Mouse (Mus musculus) embryonic facial prominence, embryonic 15.5 days (tissue): Measurements from ENCODE around the gene Uba5. TPM values are rescaled to one million over a fixed set of nuclear protein-coding genes. Genes with fewer than 3 reads are reported as not detected.

Experiments used
- ATAC-seq: fragments of 200-750 bp; cut with Nextera tagmentation; 2 replicates; pipeline ENCODE4 v1.8.0; 2017; ENCODE audit warnings: low read depth, moderate TSS enrichment; ENCODE audit not compliant: insufficient number of reproducible peaks, low FRiP score, low TSS enrichment
- H3K27ac ChIP-seq: fragments of 300-500 bp; sonication (generic); replicated peaks from 2 replicates; pipeline ENCODE4 v1.5.1; 2015; ENCODE audit warnings: mild to moderate bottlenecking, inconsistent platforms
- H3K27me3 ChIP-seq: fragments of 300-500 bp; sonication (generic); 2 replicates; pipeline ENCODE4 v1.6.1; 2015; ENCODE audit warnings: inconsistent platforms
- H3K36me3 ChIP-seq: fragments of 300-500 bp; sonication (generic); 2 replicates; pipeline ENCODE4 v1.6.1; 2015; ENCODE audit warnings: mild to moderate bottlenecking, inconsistent platforms
- H3K4me1 ChIP-seq: fragments of 300-500 bp; sonication (generic); 2 replicates; pipeline ENCODE4 v1.6.1; 2015; ENCODE audit warnings: inconsistent platforms
- H3K4me2 ChIP-seq: fragments of 300-500 bp; sonication (generic); replicated peaks from 2 replicates; pipeline ENCODE4 v1.6.1; 2015; ENCODE audit warnings: mild to moderate bottlenecking, inconsistent platforms
- H3K4me3 ChIP-seq: fragments of 300-500 bp; sonication (generic); replicated peaks from 2 replicates; pipeline ENCODE4 v1.5.1; 2015; ENCODE audit warnings: mild to moderate bottlenecking, inconsistent platforms
- H3K9ac ChIP-seq: fragments of 300-500 bp; sonication (generic); 2 replicates; pipeline ENCODE4 v1.6.1; 2015; ENCODE audit warnings: inconsistent platforms
- H3K9me3 ChIP-seq: fragments of 300-500 bp; sonication (generic); replicated peaks from 2 replicates; pipeline ENCODE4 v1.6.1; 2016; ENCODE audit warnings: inconsistent platforms
- WGBS: fragments of 180-500 bp; shearing (Covaris S2); methylation state at CpG from one replicate; pipeline ENCODE4 v1.1.7; 2015; 5-methylcytosine and 5-hydroxymethylcytosine counted together
- polyA plus RNA-seq: library from polyadenylated mRNA; unstranded; fragments of >200 nt; fragmentation: Nextera tagmentation; extraction: Ambion mirVana; gene quantifications from 2 replicates; pipeline ENCODE4 v1.2.1, GENCODE M21; 2015

The Uba5 gene
- polyA plus RNA-seq, 1 experiment from 2014 or later, result 58.6 TPM

DNA sequence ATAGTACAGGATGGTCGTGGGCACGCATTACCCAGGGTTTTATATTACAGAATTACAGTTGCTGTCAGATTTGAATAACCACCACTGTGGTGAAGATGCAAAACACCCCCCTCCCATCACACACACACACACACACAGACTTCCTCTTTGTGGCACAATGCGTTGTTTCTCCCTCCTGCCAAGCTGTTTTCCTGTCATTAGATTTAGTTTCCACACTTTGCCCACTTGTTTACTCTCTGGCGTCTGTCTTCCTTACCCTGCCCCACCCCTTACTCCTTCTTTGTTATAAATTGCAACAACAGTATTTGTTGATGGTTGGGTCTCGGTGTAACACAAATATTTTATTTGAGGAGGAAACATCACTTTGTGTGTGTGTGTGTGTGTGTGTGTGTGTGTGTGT, 35.3 kb upstream of the Uba5 start:
- Histone ChIP-seq H3K4me1 (peaks cover 25% of the 10 kb centered on the region), H3K9me3 (no peaks in the 10 kb centered on the region), H3K4me3 (no peak overlapping the region), H3K27me3 (no peaks in the 10 kb centered on the region), H3K4me2 (no peak overlapping the region), H3K27ac (no peak overlapping the region), H3K36me3 (0 out of 2 replicates have a peak, but pooled peaks cover 4% of the 10 kb centered on the region), H3K9ac (no peak overlapping the region)
- 52% methylated on average over 5 of the region's 5 CpGs for WGBS
- no peak for ATAC-seq

DNA sequence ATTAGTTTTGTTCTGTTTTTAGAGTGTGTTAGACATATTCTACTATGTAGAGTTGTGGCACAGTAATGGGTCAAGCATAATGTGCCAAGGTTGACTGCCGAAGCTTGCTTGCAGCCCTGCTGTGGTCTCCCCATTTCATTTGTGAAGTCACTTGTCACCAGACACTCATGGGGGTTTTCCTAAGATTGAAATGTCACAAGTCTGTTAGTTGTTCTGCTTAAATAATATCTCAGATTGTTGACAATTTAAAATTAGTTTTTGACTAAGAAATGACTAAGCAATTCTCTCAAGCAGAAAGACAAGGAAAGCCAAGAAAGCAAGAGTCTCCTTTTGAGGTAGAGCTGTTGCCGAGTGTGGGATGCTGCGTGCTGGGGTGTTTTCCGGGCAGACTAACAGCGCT, 30.0 kb upstream of the Uba5 start:
- Histone ChIP-seq H3K4me2 (no peak overlapping the region), H3K27me3 (no peaks in the 10 kb centered on the region), H3K9ac (no peak overlapping the region), H3K4me3 (no peak overlapping the region), H3K9me3 (no peaks in the 10 kb centered on the region), H3K36me3 (0 out of 2 replicates have a peak, but pooled peaks cover 5% of the 10 kb centered on the region), H3K27ac (no peak overlapping the region), H3K4me1 (peaks cover 11% of the 10 kb centered on the region)
- no peak for ATAC-seq
- WGBS, result 91% methylated on average over 5 of the region's 5 CpGs

DNA sequence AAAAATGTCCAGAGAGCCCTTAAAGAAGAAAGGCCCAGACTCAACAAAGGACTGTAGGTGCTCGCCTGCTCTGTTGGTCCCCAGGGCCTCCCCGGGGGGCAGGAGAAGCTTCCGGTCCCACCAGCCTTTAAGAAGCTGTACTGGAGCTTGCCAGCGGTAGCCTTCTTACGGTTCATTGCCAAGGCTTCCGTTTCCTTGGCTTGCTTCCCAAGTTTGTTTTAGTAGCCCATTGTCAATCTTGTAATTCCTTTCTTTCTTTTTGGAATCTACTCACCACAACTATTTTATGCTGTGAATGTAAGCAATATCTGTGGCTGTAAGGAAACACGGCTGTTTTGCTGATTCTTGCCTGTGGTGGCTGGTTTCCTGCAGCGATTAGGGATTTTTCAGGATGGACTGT, 25.6 kb upstream of the Uba5 start:
- peaks cover 11% of the 10 kb centered on the region for H3K4me1 ChIP-seq
- no peak overlapping the region for H3K9ac ChIP-seq
- ATAC-seq, result peak; percentile 34; the same call in 1 of the 2 replicates
- no peaks in the 10 kb centered on the region for H3K9me3 ChIP-seq
- peak overlapping the region; percentile 61 for H3K27ac ChIP-seq
- H3K4me2 ChIP-seq, result no peak overlapping the region
- H3K36me3 ChIP-seq, result peaks cover 5% of the 10 kb centered on the region; the same call in 1 of the 2 replicates
- 41% methylated on average over 8 of the region's 8 CpGs for WGBS
- no peak overlapping the region for H3K4me3 ChIP-seq
- no peaks in the 10 kb centered on the region for H3K27me3 ChIP-seq

DNA sequence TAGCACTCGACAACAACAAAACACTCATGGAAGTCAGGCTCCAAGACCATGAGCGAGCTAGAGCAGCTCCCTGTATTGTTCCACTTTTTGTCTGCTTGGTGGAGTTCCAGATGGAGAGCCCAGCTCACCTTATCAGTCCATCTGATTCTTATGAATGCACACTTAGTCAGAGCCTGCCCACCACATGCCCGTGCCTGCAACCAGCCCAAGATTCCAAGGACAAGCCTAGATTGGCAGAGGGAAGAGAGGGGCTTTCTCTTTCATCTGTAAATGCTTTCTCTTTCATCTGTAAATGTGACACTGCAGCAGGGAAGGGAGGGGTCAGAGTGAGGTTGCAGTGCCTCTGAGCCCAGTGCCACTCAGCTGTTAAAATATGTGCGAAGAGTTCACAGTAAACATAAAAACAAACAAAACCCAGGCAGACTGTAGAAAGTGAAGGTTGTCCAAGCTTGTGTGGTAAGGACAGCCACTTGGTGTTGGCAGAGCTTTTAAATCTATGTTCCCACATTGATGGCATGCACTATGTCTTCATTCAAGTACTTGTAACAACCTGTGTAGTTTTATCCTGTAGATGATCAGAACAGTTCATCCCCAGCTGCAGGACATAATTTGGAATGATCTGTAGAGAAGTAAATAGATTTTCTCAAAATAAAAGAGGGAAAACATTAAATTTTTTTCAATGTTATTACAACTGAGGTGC, 22.9 kb upstream of the Uba5 start:
- Histone ChIP-seq H3K4me1 (peaks cover 11% of the 10 kb centered on the region), H3K36me3 (peaks cover 5% of the 10 kb centered on the region; the same call in 1 of the 2 replicates), H3K4me3 (no peak overlapping the region), H3K27ac (no peak overlapping the region), H3K27me3 (no peaks in the 10 kb centered on the region), H3K9ac (no peak overlapping the region), H3K9me3 (no peaks in the 10 kb centered on the region), H3K4me2 (no peak overlapping the region)
- 58% methylated on average over 4 of the region's 4 CpGs for WGBS
- peak; percentile 57; the same call in 1 of the 2 replicates for ATAC-seq

DNA sequence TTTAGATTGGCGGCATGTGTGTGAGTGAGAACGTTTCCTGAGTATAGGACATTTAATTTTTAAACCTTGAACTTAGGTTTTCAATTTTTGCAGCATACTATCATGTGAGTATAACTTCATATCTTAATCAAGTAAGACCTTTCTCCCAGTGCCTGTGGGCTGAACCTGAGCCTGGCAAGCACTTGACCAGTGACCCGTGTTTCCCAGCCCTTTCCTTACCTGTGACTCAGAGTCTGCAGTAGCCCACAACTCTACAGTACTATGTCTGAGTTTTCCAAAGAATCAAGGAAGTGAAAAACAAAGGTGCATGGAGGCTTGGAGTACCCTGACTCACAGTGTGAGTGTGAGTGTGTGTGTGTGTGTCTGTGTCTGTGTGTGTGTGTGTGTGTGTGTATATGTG, 17.1 kb upstream of the Uba5 start:
- ATAC-seq, result no peak
- H3K4me1 ChIP-seq, result no peaks in the 10 kb centered on the region
- H3K9ac ChIP-seq, result no peak overlapping the region
- no peaks in the 10 kb centered on the region; the same call in 1 of the 2 replicates for H3K36me3 ChIP-seq
- no peak overlapping the region for H3K4me3 ChIP-seq
- H3K9me3 ChIP-seq, result no peaks in the 10 kb centered on the region
- H3K27me3 ChIP-seq, result no peaks in the 10 kb centered on the region
- 72% methylated on average over 3 of the region's 3 CpGs for WGBS
- H3K27ac ChIP-seq, result no peak overlapping the region
- H3K4me2 ChIP-seq, result no peak overlapping the region

DNA sequence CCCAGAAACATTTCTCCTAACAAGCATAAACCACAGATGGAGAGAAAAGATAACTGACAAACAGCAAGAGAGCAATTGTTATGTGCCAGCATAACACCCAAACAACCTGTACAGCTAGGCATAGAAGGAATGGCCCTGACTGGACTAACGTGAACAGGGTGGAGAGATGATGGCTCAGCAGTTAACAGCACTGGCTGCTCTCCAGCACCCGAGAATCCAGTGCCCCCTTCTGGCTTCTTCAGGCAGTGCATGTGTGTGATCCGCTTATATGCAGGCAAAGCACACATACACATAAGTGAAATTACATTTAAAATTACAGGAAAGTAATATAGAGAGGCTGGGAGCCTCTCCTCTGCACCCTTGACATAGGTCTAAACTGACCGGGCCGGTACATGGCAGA, 16.4 kb upstream of the Uba5 start:
- no peaks in the 10 kb centered on the region; the same call in 1 of the 2 replicates for H3K36me3 ChIP-seq
- no peak overlapping the region for H3K4me2 ChIP-seq
- 46% methylated on average over 5 of the region's 5 CpGs for WGBS
- no peaks in the 10 kb centered on the region for H3K4me1 ChIP-seq
- no peak overlapping the region for H3K9ac ChIP-seq
- no peaks in the 10 kb centered on the region for H3K9me3 ChIP-seq
- H3K27me3 ChIP-seq, result no peaks in the 10 kb centered on the region
- H3K4me3 ChIP-seq, result no peak overlapping the region
- H3K27ac ChIP-seq, result no peak overlapping the region
- no peak for ATAC-seq

DNA sequence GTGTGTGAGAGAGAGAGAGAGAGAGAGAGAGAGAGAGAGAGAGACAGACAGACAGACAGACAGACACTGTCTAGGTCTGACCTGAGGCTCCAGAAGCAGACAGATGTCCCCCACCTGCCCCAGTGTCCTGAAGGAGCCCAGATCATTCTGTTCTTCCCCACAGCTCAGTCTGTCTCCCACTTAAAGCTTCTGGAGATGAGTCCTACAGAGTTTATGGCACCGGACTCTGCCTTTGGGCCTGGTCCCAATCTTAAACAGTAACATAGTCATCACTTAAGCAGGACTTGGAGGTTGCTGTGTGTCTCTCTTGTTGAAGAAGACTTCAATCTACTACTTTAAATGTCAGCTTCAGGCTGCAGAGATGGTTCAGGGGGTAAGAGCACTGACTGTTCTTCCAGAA, 15.8 kb upstream of the Uba5 start:
- Histone ChIP-seq H3K4me3 (no peak overlapping the region), H3K4me1 (no peaks in the 10 kb centered on the region), H3K27ac (no peak overlapping the region), H3K27me3 (no peaks in the 10 kb centered on the region), H3K9me3 (no peaks in the 10 kb centered on the region), H3K9ac (no peak overlapping the region), H3K36me3 (no peaks in the 10 kb centered on the region), H3K4me2 (no peak overlapping the region)
- 100% methylated on average over 1 of the region's 1 CpGs for WGBS
- no peak for ATAC-seq

DNA sequence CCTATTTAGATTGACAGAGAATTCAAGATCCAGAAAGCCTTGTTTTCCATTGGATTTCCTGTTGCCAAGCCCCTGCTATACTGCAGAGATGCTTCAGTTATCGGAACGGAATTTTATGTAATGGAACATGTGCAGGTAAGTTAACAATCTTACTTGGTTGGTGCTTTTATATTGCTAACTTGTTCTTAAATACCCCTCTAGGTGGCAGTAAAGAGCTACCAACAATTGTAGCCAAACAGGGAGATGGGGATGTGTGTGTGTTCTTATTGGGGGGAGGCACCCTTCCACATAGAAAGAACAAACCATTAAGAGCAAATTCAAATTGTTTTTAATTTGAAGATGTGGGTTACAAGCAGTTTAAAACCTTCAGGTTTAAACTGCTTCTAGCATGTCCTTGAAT, 12.9 kb upstream of the Uba5 start:
- Histone ChIP-seq H3K4me2 (no peak overlapping the region), H3K27me3 (no peaks in the 10 kb centered on the region), H3K9ac (no peak overlapping the region), H3K4me3 (no peak overlapping the region), H3K27ac (no peak overlapping the region), H3K36me3 (no peaks in the 10 kb centered on the region), H3K9me3 (no peaks in the 10 kb centered on the region), H3K4me1 (no peaks in the 10 kb centered on the region)
- no peak for ATAC-seq
- WGBS, result 67% methylated on average over 2 of the region's 2 CpGs

DNA sequence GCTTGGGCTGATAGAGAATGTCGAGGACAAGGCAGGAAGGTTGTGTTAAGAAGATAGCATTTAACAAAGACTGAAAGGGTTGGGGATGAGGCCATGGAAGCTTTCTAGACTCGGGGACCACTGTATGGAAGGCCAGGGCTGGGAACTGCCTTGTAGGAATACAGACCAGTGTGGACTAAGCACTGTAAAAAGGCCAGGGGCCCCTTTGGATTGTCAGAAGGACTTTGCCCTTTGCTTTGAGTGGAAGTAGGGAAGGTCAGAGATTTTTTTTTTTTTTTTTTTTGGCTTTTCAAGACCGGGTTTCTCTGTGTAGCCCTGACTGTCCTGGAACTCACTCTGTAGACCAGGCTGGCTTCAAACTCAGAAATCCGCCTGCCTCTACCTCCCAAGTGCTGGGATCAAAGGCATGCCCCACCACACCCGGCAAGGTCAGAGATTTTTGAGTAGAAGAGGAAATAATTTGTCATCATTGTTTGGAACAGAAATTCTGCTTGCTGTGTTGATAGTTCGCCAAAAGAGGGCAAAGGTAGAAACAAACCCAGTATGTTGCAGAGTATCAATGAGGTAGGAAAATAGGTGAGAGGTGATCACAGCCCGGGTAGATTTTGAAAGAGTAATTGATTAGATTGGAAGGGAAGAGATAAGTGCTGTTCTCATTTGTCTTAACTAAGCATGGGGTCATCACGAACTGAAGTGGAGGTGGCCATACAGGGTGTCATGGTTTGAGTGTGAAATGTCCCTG, 8.1 kb upstream of the Uba5 start:
- Histone ChIP-seq H3K4me3 (no peak overlapping the region), H3K9me3 (no peaks in the 10 kb centered on the region), H3K4me1 (no peaks in the 10 kb centered on the region), H3K27me3 (no peaks in the 10 kb centered on the region), H3K4me2 (no peak overlapping the region), H3K27ac (no peak overlapping the region), H3K36me3 (no peaks in the 10 kb centered on the region), H3K9ac (no peak overlapping the region)
- WGBS, result 80% methylated on average over 8 of the region's 8 CpGs
- no peak for ATAC-seq

DNA sequence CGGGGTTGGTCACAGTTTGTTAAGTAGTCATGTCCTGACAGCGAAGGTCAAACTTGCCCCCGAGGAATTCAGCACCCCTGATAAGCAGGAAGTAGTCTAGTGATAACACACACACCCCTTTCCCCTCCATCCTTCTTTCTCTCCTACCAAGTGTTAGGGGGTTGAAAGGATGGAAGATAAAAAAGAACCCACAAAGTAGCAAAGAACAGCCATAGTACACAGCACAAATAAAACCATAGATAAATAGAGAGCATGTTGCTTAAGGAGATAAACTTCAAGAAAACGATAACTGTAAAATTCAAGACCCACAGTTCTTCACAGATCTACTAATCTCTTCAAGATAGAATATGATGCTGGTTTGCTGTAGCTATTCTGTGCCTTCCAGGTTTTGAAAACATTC, 7.3 kb upstream of the Uba5 start:
- no peaks in the 10 kb centered on the region for H3K4me1 ChIP-seq
- H3K27me3 ChIP-seq, result no peaks in the 10 kb centered on the region
- no peak overlapping the region for H3K9ac ChIP-seq
- no peak overlapping the region for H3K27ac ChIP-seq
- no peak for ATAC-seq
- H3K4me2 ChIP-seq, result no peak overlapping the region
- 84% methylated on average over 4 of the region's 4 CpGs for WGBS
- H3K4me3 ChIP-seq, result no peak overlapping the region
- no peaks in the 10 kb centered on the region for H3K36me3 ChIP-seq
- H3K9me3 ChIP-seq, result no peaks in the 10 kb centered on the region

DNA sequence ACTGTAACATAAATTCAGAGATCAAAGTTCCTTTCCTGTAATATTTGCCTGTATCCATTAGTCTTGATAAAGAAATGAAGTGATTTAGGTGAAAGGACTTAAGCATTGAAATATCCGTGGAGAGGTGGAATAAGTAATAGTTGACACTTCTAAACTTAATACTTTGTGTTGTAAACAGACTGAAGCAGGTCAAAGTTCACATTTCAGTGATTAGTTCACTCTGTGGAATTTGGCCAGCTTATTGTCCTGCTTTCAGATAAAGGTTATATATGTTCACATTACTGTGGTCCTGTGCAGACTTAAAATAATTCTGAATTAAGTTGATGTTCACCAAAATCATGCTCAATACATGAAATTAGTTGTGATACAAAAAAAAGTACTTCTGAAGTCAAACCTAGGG, 1.6 kb upstream of the Uba5 start:
- no peak overlapping the region for H3K9ac ChIP-seq
- no peak overlapping the region for H3K27ac ChIP-seq
- no peaks in the 10 kb centered on the region for H3K27me3 ChIP-seq
- no peak for ATAC-seq
- H3K9me3 ChIP-seq, result no peaks in the 10 kb centered on the region
- no peak overlapping the region for H3K4me2 ChIP-seq
- H3K4me3 ChIP-seq, result no peak overlapping the region
- peaks cover 11% of the 10 kb centered on the region for H3K36me3 ChIP-seq
- 26% methylated on average over 1 of the region's 1 CpGs for whole genome bisulfite sequencing
- peaks cover 19% of the 10 kb centered on the region for H3K4me1 ChIP-seq
